Mouse (Mus musculus): ENCODE data around the gene Atpaf2.

GRCm38 (mm10) chr11:60422046-60422668 lies 3.9 kb upstream of the Atpaf2 start:
- no peak for TF ChIP-seq CTCF (IDR thresholded peaks at IDR 0.05; ENCODE audit: borderline replicate concordance, extremely low read depth, insufficient read depth, insufficient read length)
- no peak for TF ChIP-seq POLR2A (IDR thresholded peaks at IDR 0.05; ENCODE audit: borderline replicate concordance, extremely low read depth, insufficient read depth, insufficient read length, poor library complexity, severe bottlenecking)

Data from brain, embryonic 14.5 days (tissue).